Mouse (Mus musculus): ENCODE data around the gene Flywch2. TPM values are rescaled to one million over a fixed set of nuclear protein-coding genes. Genes with fewer than 3 reads are reported as not detected.
"Not testable (repeated sequence)": the region's sequence is repeated elsewhere in the genome, so short reads cannot be mapped to it uniquely, and the experiment has no call there.

Gene Flywch2
- total RNA-seq, 2 experiments from 2014 or later: 8.0 to 9.5 TPM

DNA sequence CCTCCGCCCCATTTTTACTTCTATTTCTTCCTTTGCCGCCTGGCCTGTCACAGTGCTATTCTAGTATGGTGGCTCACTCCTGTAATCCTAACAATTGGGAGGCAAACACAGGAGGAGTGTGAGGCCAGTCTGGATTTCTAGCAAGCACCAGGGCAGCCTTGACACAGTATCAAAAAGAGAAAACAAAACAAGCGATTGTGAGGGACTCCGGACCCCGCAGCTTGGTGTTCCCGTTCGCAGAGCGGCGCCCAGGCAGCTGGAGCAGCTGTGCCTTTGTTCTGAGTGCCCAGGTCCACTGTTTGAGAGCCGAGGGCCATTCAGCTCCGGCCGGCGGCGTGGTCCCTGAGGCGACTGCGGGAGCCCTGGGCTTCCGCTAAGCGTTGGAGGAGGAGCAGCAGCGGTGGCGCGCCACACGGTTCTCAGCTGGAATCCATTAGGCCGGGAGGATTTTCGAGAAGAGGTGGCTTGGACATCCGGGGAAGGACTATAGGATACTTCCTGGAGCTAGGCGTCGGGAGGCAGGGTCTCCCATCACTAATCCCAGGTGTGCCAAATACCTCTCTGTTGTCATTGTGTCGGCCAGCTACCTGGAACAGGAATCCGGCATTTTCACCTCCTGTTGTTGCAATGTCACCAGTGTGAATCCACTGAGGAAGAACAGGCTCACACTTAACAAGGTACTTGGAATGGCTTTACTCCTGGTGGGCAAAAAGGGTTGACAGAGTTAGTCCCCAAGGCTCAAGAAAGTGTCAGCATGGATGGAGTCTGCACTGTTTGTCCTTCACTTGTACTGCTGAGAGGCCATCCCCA is 4.6 kb upstream of the Flywch2 start, which contains the start of gene Srrm2:
Srrm2 (plus strand) TSS at position 264 of the 810 bp plus-strand sequence.
- DNase-seq: peak; percentile 80

GRCm38 (mm10) chr17:23789749-23790268 is 3.9 kb upstream of the Flywch2 start:
- no peak for DNase-seq

DNA sequence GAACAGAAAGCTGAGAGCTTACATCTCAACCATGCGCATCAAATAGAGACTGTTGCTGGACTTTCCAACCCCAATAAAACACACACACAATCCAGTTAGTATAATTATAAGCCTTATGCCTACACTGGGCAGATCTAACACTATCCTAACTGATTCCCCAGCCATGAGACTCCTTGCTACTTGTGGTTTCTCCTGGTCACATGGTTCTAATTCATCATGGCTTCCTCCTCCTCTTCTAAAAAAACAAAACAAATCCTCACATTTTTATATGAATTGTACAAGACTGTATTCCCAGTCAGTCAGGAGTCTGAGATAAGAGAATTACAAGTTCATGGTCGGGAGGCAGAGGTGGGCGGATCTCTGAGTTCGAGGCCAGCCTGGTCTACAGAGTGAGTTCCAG is 3.1 kb upstream of the Flywch2 start:
- DNase-seq: no peak

GRCm38 (mm10) chr17:23786510-23786931 is 640 bp upstream of the Flywch2 start:
- peak; percentile 31 for DNase-seq

DNA sequence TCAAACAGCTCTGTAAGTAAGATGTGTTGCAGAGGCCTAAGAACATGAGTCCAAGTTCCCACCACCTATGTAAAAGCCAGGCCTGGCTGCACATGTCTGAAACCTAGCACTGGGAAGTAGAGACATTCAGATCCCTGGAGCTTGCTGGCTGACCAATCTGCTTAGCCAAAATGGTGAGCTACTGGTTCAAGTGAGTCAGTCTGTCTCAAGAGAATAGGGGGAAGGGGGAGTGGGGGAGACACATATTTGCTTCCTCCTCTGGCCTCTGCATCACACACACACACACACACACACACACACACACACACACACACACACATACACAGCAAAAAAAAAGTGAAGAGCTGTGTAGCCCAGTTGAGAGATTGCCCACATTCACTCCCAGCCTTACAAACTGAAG is 2.5 kb downstream of the Flywch2 start:
- no peak for DNase-seq

DNA sequence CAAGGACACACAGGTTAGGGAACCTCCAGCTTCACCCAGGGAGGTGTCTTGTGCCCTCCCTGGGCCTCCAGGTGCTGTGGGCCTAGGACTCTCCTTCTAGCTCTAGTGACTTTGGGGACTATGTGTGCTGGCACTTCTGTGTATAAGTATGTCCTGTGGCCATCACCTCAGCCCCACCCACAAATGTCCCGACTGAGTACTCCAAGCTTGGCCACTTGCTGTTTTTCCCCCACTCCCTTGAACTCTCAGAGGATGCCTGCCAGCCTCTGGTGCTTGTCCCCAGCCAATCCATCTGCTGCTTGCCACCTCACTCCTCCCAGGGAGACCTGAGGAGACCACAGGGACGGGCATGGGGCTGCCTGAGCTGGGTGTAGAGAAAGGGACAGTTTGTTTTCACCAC is 7.4 kb downstream of the Flywch2 start:
- DNase-seq: no peak

GRCm38 (mm10) chr17:23777141-23777540 is 8.7 kb downstream of the Flywch2 start:
- no peak for DNase-seq

DNA sequence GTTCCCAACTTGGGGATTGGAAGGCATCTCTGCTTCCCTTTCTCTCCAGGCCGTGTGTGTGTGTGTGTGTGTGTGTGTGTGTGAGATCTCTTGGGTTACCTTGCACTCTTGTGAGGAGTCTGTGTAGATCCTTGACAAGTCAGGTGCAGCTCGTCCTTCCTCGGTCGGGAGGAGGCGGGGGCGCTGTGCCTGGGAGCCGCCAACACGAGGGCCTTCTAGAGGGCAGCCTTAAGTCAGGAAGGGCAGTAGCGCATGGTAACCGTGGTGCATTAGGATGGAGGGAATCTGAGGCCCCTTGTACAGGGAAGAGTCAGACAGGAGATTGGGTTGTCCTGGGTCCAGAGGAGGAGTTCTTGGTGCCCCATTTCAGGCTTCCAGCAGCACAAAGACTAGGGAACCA is 9.7 kb downstream of the Flywch2 start:
- no peak for DNase-seq

DNA sequence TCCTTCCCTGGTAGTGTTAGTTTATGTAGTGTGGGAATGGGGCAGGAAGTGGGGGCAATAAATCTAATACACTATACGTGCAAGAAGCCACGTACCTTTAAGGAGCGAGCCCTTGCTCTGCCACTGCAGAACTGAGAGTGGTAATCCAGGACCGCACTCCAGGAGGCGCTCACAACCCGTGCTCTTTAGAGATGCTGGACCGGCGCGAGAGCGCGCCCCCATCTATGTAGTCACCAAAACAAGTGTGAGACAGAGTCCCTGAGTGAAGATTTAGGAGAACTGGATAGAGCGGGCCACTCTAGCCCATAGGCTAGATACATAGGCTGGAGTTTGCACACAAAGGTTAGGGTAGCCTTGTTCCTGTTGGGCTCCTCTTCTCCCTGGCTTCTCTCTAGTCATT is 11.8 kb downstream of the Flywch2 start:
- peak; percentile 89 for DNase-seq

DNA sequence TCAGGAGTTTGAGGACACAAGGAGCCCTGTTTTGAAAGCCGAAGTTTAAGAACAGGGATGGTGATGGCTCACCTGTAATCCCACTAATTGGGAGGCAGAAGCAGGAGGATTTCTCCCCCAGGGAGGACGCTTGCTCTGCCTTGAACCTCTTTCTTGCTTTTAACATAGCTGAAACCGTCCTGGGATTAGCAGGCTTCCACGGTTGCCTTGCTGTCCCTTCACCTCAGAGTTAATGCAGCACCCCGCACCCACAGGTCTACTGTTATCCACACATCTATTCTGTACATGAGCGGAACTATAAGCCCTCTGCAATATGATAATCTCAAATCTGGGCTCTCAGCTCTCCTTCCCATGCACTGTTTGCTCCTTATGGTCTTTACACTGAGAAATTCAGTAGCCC is 12.2 kb downstream of the Flywch2 start:
- no peak for DNase-seq

DNA sequence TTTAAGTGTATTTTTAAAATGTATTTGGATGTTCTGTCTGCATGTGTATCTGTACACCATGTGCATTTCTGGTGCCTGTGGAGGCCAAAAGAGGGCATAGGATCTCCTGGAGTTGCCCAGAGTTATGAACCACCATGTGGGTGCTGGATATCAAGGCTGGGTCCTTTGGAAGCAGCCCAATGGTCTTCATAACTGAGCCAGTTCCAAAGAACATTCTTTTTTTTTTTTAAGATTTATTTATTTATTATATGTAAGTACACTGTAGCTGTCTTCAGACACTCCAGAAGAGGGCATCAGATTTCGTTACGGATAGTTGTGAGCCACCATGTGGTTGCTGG is 13.7 kb downstream of the Flywch2 start:
- DNase-seq: not testable (repeated sequence)

DNA sequence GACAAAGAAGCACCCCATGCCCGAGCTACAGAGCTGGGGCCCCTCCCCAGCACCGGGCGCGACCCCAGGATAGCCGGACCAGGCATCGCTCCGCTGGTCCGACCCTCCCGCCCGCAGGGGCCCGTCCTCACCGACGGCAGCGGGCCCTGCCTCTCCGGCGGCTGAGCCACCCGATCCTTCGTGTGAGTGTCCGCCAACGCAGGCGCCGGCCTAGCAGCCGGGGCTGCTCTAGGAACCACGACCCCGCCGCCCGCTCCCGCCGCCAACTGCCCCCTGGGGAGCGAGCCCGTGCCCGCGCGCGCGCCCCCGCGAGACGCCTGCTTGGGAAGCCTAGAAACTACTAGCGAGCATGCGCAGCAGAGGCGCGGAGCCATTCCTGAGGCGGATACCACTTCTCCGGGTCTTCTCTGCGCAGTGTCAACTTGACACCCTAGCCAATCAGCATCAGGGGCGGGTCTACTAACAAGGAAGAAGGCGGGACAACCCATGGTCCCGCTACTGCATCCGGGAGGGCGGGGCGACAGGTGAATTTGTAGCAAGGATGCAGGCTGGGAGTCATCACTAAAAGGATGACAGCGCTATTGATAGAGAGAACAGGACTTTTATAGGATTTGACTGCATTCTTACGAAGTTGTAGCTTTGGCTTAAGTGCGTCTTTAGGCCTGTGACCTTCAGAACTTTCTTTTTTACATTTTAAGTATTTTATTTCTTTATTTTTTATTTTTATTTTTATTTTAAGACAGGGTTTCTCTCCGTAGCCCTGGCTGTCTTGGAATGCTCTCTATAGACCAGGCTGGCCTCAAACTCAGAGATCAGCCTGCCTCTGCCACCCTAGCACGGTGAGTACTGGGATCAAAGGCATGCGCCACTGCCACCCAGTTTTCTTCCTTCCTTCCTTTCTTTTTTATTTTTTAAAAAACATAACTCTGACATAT is 14.3 kb downstream of the Flywch2 start, which contains the start of gene Flywch1:
Flywch1 (minus strand) TSS at position 319 of the 935 bp plus-strand sequence.
- peak; percentile 98 for DNase-seq

DNA sequence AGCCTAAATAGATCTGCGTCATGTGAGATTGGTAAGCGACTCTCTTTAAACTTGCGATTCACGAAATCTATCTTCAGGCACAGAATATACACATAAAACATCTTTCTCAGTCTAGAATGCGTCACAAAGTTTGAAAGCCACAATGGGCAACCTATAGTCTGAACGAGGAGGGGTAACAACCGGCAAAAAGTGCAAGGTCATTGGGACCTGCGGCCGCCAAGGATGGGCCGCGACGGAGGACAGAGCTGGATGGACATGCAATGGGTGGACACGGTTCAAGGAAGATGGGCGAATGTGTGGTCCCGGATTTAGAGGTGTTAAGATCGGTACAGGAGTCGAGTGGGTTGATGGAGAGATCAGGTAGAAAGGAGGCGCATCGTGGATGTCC is 15.0 kb downstream of the Flywch2 start:
- DNase-seq: no peak

- no peak for DNase-seq
Observed at GRCm38 (mm10) chr17:23770493-23770892, 15.4 kb downstream of the Flywch2 start.

DNA sequence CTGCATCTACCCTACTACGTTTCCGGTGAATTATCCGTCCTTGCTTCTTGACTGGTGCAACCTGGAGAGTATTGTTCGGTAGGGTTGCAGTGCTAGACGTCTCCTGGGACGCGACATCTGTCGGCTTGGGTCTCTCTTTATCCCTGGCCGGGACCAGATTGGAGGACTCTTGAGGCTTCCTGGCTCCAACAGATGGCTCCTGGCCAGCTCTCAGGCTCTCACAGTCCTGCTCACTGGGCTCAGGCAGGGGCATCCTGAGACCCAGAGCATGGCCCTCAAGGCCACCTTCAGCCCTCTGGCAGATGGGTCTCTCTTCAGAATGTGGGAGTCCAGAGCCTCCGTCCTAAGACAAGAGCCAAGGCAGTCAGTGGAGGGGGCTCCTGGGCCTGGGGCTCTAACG is 22.9 kb downstream of the Flywch2 start:
- no peak for DNase-seq

GRCm38 (mm10) chr17:23761155-23761554 is 24.7 kb downstream of the Flywch2 start:
- DNase-seq: no peak

GRCm38 (mm10) chr17:23760231-23760630 is 25.6 kb downstream of the Flywch2 start:
- no peak for DNase-seq

- DNase-seq: no peak
Observed at GRCm38 (mm10) chr17:23758801-23759200, 27.1 kb downstream of the Flywch2 start.

GRCm38 (mm10) chr17:23757581-23757980 is 28.3 kb downstream of the Flywch2 start:
- no peak for DNase-seq

GRCm38 (mm10) chr17:23755689-23756088 is 30.2 kb downstream of the Flywch2 start:
- DNase-seq: no peak

- no peak for DNase-seq
Observed at GRCm38 (mm10) chr17:23749400-23750191, 36.3 kb downstream of the Flywch2 start.
